Mouse (Mus musculus): ENCODE measurements around the gene Sh3pxd2a.

DNA sequence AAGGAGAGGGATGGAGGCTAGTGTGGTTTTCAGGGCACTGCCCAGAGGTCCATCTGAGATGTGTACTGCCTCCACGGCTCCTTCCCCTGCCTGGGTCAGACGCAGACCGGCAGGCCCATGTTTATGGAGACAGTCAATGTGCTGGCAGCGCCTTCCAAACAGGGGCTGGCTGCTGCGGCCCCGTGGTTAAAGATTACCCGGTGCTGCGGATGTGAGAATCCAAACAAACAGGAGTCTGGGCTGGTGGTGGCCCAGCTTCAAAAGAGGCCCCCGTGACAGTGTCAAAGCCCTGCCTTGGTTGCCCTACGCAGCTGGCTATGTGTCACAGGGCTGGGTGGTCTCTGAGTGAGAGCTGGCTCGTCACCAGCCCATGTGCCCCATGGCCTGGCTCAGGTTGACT, 216.4 kb downstream of the Sh3pxd2a start:
- TF ChIP-seq CTCF (IDR thresholded peaks at IDR 0.05; ENCODE audit: low read depth, low read length) (no peak), POLR2A (IDR thresholded peaks at IDR 0.05; ENCODE audit: insufficient read depth, low read length) (no peak)
